Mouse (Mus musculus) liver, adult 2 months (tissue): ENCODE results near the gene Nmi.

Experiments
- CTCF ChIP-seq: fragments of 200-500 bp; IDR thresholded peaks from 2 replicates; pipeline ENCODE4 v1.5.1; 2011; ENCODE audit warnings: low read depth, low read length, control low read depth
- POLR2A ChIP-seq: fragments of 200-500 bp; IDR thresholded peaks from 2 replicates; pipeline ENCODE4 v1.6.1; 2011; ENCODE audit warnings: low read length, control low read depth; ENCODE audit not compliant: insufficient read depth; ENCODE audit errors: extremely low read depth

DNA sequence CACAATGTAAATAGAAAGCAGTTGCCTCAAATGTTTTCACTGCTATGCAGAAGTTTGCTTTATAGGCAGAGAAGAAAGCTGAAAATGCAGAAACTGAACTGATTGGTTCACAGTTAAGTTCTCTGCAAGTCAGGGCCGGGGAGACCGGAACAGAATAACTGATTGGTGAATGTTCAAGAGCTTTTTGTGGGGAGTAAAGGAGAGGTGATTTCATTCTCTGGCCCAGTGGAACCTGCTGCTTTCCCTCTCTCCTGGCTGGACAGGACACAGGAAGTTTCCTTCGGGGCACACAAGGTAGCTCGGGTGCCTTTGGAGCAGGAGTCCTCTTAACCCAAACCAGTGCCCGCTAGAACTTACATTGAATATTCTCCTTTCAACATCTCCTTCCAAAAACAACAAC, 1.2 kb downstream of the Nmi start:
- TF ChIP-seq CTCF (no peak), POLR2A (no peak)
